Mouse (Mus musculus) kidney, adult 2 months (tissue): ENCODE measurements around the gene Nudt3.

Experiments used
- CTCF ChIP-seq: fragments of 200-500 bp; conservative IDR thresholded peaks from 2 replicates; pipeline ENCODE4 v1.5.1; 2011; ENCODE audit warnings: low read depth, mild to moderate bottlenecking, control low read depth, low read length, moderate library complexity, mixed read lengths; ENCODE audit not compliant: insufficient read depth, insufficient read length
- POLR2A ChIP-seq: fragments of 200-500 bp; IDR thresholded peaks from one replicate; pipeline ENCODE4 v1.6.1; 2011; ENCODE audit warnings: low read depth, low read length, control low read depth

DNA sequence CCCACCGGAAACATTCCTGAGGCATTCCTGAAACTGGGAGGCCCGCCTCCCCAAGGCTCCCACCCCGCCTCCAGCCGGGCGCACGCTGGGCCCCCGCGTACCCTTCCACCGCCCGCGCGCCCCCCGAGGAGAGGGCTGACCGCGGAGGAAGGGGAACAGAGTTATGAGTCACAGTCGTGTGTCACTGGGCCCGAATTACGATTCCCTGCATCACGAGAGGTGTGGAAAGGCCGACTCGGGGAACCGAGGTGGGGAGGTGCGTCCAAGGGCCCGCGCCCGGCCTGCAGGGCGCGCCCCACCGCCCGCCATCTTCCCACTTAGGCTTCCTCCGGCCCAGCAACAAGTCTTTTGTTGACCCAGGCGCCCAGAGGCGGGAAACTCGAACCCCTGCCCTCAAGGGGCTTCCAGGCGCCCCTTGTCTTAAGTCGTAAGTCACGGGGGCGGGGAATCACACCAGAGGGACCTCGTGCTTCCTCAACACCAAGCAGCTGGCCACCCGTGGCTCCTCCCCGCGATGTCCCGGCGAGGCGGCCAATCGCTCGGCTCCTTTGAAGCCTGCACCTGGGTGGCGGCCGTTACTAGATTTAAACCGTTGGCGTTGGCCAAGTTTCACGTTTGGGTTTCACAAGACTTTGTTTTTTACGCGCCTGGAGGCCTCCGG lies 67.7 kb downstream of the Nudt3 start:
- TF ChIP-seq CTCF (no peak), POLR2A (no peak)
